Mouse (Mus musculus): Measurements from ENCODE around the gene Cygb. TPM values are rescaled to one million over a fixed set of nuclear protein-coding genes. Genes with fewer than 3 reads are reported as not detected.

Gene Cygb
- polyA plus RNA-seq, 1 experiment from 2014 or later = 9.3 TPM

DNA sequence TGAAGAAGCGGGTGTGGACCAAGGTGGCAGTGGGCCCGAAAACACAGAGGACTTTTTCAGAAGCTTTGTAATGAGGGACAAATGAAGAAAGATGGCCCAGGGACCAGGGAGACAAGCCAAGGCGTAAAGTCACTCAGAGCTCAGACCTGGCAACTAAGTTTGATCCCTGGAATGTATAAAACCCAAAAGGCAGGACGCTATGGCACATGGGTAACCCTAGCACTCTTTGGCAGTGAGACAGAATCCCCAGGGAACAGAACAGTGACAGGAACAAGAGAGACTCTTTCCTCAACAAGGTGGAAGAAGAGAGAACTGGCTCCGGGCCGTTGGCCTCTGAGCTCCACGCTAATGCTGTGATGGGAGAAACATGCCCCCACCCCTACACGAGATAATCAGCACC, 3.3 kb downstream of the Cygb start:
- WGBS = 89% methylated on average over 8 of the region's 8 CpGs
- no peak for ATAC-seq
- peaks cover 24% of the 10 kb centered on the region for H3K4me1 ChIP-seq
- H3K4me2 ChIP-seq = no peak overlapping the region
- no peaks in the 10 kb centered on the region for H3K36me3 ChIP-seq (ENCODE audit: poor library complexity, severe bottlenecking)
- no peak overlapping the region for H3K9ac ChIP-seq
- no peak overlapping the region for H3K27ac ChIP-seq
- H3K4me3 ChIP-seq = no peak overlapping the region
- peaks cover 49% of the 10 kb centered on the region for H3K27me3 ChIP-seq
- H3K9me3 ChIP-seq (replicated peaks) = no peaks in the 10 kb centered on the region

DNA sequence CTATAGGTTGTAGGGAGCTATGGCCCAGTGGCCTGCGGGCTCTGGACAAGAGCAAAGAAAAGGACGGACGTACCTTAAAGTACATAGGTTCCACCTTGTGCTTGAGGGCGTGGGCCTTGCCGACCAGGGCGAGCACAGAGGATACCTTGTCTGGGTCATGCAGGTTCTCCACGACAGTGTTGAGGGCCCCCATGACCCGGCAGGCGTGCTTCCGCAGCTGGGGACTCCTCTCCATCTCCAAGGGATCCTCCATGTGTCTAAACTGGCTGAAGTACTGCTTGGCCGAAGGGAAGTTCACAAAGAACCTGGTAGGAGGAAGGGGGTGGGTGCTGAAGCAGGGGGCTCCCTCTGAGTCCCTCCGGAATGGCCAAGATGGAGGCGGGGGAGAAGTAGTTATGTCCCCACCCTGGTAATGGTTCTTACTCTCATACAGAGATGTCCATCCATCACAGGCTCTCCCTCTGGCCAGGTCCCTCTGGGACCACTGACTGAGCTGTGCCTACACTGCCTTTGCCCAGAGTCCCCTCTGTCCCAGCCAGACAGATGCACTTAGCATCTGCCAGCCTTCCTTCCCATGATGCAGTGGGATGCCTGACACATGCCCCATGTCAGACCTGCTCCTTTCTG, 4.3 kb downstream of the Cygb start:
- Histone ChIP-seq H3K27me3 (peaks cover 46% of the 10 kb centered on the region), H3K4me1 (peaks cover 21% of the 10 kb centered on the region), H3K36me3 (ENCODE audit: poor library complexity, severe bottlenecking) (no peaks in the 10 kb centered on the region), H3K4me3 (no peak overlapping the region), H3K9ac (no peak overlapping the region), H3K27ac (no peak overlapping the region), H3K4me2 (no peak overlapping the region), H3K9me3 (replicated peaks) (no peaks in the 10 kb centered on the region)
- 87% methylated on average over 13 of the region's 13 CpGs for WGBS
- no peak for ATAC-seq

DNA sequence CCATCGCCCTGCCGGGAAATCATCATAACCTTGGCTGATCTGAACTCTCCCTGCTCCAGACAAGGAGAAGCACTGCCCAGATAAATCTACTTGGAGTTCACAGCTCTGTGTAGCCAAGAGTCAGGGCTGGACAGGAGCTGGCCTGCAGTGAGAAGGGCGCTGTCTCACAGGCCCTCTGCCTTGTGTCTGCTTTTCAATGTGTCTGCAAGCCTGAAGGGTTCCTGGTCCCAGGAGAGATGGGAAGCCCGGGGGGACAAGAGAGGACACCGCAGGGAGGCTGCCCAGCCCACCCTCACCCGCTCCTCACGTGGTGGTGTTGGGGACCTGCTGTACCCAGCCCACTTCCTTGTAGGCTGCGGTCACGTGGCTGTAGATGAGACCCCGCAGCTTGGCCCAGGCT, 5.1 kb downstream of the Cygb start:
- no peaks in the 10 kb centered on the region for H3K9me3 ChIP-seq (replicated peaks)
- H3K9ac ChIP-seq = no peak overlapping the region
- no peak overlapping the region for H3K27ac ChIP-seq
- H3K4me1 ChIP-seq = peaks cover 21% of the 10 kb centered on the region
- peaks cover 43% of the 10 kb centered on the region for H3K27me3 ChIP-seq
- no peak overlapping the region for H3K4me2 ChIP-seq
- H3K36me3 ChIP-seq (ENCODE audit: poor library complexity, severe bottlenecking) = no peaks in the 10 kb centered on the region
- WGBS = 70% methylated on average over 10 of the region's 10 CpGs
- no peak overlapping the region for H3K4me3 ChIP-seq
- no peak for ATAC-seq

DNA sequence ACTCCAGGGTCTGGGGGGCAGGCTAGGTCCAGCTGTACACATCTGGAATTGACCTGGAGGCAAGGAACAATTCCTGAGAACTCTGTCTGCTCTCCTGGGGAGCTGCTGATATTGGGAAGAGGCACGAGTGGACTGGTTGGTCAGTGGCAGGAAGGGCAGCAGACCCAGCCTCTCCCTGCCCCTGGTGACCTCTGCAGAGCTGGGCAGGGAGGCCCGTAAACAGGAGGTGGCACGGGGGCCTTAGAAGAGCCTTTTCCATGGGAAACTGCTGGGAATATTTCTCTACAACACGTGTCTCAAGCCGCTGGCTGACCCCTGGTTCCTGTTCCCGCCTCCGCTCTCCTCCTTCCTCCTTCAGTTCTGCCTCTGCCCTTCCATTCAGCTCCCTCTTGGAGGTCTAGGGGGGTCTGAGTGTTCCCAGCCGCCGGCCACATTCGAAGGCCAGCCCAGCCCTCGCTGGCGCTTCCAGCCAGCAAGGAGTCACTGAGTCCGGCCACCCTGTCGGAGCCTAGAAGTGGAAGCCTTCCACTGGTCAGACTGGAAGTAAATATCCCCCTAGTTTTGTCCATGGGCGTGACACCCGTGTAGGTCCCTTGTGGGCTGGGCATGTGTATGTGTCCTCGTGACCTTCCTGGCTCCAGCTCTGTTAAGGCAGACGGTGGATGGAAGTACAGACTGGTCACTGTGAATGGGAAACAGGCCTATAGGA, 5.7 kb downstream of the Cygb start:
- 61% methylated on average over 18 of the region's 18 CpGs for WGBS
- Histone ChIP-seq H3K4me2 (no peak overlapping the region), H3K9ac (no peak overlapping the region), H3K9me3 (replicated peaks) (no peaks in the 10 kb centered on the region), H3K27me3 (peaks cover 38% of the 10 kb centered on the region), H3K4me1 (peaks cover 21% of the 10 kb centered on the region), H3K4me3 (no peak overlapping the region), H3K36me3 (ENCODE audit: poor library complexity, severe bottlenecking) (no peaks in the 10 kb centered on the region), H3K27ac (no peak overlapping the region)
- ATAC-seq = no peak

DNA sequence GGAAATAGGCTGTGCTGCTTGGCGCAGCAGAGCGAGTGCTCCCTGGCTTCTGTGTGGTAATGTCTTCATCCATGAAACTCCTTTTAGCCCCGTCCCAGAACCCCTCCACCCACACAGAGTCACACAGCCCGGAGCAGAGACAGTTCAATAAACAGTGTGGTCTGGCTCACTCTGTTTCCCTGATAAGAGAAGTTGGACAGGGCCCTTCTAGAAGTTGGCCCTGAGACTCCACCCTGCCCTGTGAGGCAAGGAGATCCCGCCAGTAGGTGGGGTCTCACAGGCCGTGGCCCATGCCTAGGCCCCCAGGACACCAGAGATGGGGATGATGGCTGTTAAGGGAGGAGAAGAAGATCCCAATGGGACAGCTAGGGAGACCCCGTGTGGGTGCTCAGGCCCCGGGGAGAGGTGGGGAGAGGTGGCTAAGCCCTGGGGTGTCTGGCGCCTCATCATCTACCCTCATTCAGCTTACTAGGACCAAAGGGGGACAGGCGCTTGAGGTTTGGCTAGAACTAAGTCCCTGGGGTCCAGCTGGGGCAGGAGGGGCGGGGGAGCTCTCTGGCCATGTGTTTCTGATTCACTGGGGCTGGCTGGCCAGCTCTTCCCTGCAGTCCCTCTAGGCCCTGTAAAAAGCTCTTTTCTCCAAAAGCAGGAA, 6.6 kb downstream of the Cygb start:
- Histone ChIP-seq H3K4me2 (no peak overlapping the region), H3K9me3 (replicated peaks) (no peaks in the 10 kb centered on the region), H3K4me3 (no peak overlapping the region), H3K27ac (no peak overlapping the region), H3K9ac (no peak overlapping the region), H3K27me3 (peaks cover 29% of the 10 kb centered on the region), H3K4me1 (peaks cover 14% of the 10 kb centered on the region), H3K36me3 (ENCODE audit: poor library complexity, severe bottlenecking) (no peaks in the 10 kb centered on the region)
- no peak for ATAC-seq
- 70% methylated on average over 11 of the region's 11 CpGs for WGBS

DNA sequence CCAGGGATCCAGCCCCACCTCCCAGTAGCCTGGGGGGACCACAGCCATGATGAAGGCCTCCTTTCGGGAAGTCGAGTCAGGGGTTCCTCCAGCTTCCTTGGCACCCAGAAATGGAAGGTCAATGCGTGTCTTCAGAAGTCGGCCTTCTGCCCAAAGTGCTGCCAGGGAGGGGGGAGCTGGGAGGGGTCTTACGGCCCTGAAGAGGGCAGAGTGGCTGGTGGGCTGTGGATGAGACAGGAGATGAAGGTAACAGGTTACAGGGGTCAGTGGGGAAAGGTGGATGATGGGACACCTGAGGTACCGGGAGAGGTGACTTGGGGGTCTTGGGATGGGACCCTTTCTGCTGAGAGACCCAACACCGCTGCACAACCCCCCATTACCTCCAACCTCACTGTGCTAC, 7.3 kb downstream of the Cygb start:
- Histone ChIP-seq H3K4me1 (peaks cover 14% of the 10 kb centered on the region), H3K27ac (no peak overlapping the region), H3K4me2 (no peak overlapping the region), H3K27me3 (peaks cover 22% of the 10 kb centered on the region), H3K36me3 (ENCODE audit: poor library complexity, severe bottlenecking) (no peaks in the 10 kb centered on the region), H3K9me3 (replicated peaks) (no peaks in the 10 kb centered on the region), H3K9ac (no peak overlapping the region), H3K4me3 (no peak overlapping the region)
- ATAC-seq = no peak
- WGBS = 85% methylated on average over 6 of the region's 7 CpGs

DNA sequence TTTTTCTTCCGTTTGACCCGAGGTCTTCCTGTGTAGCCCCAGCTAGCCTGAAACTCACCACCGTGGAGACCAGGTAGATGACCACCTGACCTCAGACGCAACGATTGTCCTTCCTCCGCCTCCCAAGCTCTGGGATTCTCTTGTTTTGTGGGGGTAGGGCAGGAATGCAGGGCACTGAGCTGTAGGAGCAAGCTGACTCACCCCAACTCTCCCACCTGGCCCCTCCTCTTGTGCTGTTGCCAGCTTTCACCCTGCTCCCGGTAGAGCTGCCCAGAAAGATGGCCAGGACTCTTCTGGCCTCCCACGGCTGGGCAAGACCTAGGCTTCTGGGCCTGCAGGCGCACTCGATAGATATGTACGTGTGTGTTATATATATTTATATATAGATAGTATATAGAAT, 8.0 kb downstream of the Cygb start:
- Histone ChIP-seq H3K4me3 (no peak overlapping the region), H3K36me3 (ENCODE audit: poor library complexity, severe bottlenecking) (no peaks in the 10 kb centered on the region), H3K9ac (no peak overlapping the region), H3K27ac (no peak overlapping the region), H3K9me3 (replicated peaks) (no peaks in the 10 kb centered on the region), H3K4me2 (no peak overlapping the region), H3K4me1 (peaks cover 14% of the 10 kb centered on the region), H3K27me3 (peaks cover 17% of the 10 kb centered on the region)
- 68% methylated on average over 11 of the region's 11 CpGs for WGBS
- no peak for ATAC-seq

DNA sequence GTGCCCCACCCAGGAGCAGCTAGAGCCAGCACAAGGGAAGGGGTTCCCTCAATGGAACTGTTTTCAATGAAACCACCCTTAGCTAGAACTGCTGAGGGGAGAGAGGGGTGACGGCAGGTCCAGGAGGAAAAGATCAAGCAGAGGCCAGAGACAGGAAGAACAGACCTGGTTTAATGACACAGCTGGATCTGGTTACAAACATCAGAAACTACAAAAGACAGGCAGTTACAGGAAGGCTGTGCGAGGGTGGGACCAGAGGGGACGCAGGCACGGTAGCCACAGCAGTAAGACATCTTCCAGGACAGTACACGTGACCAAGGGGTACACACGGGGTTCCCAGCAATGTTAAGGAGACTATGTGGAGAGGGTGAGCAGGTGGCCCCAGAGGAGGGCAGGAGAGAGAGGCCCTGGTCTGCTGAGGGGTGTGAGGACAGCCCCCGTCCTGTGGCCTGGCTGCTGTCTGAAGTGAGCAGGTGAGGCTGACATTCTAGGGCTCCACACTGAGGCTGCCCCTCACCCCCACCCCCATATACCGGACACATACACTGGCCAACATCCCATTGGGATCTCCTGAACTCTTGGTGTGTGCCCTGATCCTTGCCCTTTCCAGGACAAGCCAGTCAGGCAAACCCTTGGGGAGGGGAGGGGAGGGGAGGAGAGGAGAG, 8.5 kb downstream of the Cygb start:
- H3K27me3 ChIP-seq = peaks cover 14% of the 10 kb centered on the region; the same call in 1 of the 2 replicates
- no peaks in the 10 kb centered on the region for H3K36me3 ChIP-seq (ENCODE audit: poor library complexity, severe bottlenecking)
- 69% methylated on average over 8 of the region's 8 CpGs for WGBS
- no peak overlapping the region for H3K4me2 ChIP-seq
- ATAC-seq = no peak
- no peak overlapping the region for H3K4me3 ChIP-seq
- H3K9me3 ChIP-seq (replicated peaks) = no peaks in the 10 kb centered on the region
- no peak overlapping the region for H3K9ac ChIP-seq
- no peak overlapping the region for H3K27ac ChIP-seq
- peaks cover 14% of the 10 kb centered on the region for H3K4me1 ChIP-seq

DNA sequence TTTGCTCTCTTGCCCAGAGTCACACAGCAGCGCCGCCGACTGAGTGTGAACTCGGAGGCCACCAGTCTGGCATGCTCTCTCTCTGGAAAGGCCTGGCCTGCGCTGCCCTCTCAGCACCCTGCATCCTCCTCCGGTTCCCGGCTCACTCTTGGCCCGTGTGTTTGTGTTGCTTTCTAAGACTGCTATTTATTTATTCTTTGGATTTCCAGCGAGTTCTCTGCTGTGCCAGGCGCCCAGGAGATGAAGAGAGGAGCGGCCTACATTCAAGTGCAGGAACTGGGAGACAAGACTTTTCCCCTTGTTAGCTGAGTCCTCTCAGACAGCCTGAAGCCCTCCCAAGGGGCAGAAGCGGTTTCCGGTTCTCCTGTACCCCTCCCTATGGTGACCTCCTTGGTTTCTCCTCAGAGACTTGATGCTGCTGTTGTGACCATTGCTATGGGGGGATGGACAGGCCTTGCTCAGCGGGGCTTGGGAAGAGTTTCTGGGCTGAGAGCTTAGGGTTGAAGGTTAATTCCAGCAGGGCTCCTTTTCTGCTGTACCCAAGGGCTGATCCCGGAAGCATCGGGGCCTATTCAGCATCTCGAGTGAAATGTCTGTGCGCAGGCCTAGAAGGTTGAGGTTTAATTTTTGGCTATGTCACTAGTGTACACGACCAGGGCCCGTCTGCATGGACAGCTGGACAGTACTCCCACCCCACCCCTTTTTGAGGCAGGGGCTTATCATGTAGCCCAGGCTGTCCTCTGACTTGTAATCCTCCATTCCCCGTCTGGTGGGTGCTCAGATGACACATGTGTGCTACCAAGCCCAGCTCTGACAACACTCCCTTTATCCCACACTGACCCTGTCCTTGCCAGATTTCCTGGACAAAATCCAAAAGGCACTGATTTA, 9.6 kb downstream of the Cygb start:
- H3K4me1 ChIP-seq = peaks cover 14% of the 10 kb centered on the region
- no peaks in the 10 kb centered on the region for H3K36me3 ChIP-seq (ENCODE audit: poor library complexity, severe bottlenecking)
- H3K9ac ChIP-seq = peak overlapping the region; percentile 61
- peak overlapping the region; percentile 63 for H3K4me2 ChIP-seq
- H3K27ac ChIP-seq = no peak overlapping the region
- peak; percentile 19; the same call in 1 of the 2 replicates for ATAC-seq
- H3K4me3 ChIP-seq = no peak overlapping the region
- peaks cover 8% of the 10 kb centered on the region; the same call in 1 of the 2 replicates for H3K27me3 ChIP-seq
- H3K9me3 ChIP-seq (replicated peaks) = no peaks in the 10 kb centered on the region
- 52% methylated on average over 21 of the region's 21 CpGs for WGBS

DNA sequence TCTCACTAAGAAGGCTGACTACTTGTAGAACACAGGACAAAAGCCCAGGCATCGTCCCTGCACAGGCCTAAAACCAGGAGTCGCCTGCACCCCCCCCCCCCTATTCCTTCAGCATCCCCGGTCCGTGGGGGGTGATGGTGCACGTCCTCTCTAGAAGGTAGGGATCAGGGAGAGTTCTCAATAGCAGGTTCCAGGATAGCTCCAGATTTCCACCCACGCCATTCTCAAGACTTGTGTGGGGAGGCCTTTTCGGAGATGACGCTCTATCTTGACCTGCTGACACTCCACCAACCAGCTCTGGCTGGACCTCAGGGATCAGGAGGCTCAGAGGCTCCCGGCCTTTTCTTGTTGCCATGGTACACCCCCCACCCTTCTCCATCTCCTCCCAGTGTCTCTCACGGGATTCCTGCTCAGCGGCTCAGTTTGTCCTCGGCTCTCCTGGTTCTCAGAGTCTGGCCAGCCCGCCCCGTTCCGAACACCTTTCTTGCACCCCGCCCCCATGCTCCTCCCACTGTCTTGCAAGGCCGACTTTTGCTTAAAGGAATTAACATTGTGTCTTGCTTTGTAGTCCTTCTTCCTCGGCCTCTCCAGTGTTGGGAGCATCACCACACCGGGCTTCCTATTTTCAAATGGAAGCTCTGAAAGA, 10.4 kb downstream of the Cygb start:
- H3K4me1 ChIP-seq = peaks cover 14% of the 10 kb centered on the region
- H3K4me3 ChIP-seq = peak overlapping the region; percentile 28
- H3K36me3 ChIP-seq (ENCODE audit: poor library complexity, severe bottlenecking) = no peaks in the 10 kb centered on the region
- H3K27ac ChIP-seq = no peak overlapping the region
- H3K4me2 ChIP-seq = peak overlapping the region; percentile 63
- WGBS = 6% methylated on average over 19 of the region's 19 CpGs
- peak overlapping the region; percentile 61 for H3K9ac ChIP-seq
- no peaks in the 10 kb centered on the region for H3K9me3 ChIP-seq (replicated peaks)
- ATAC-seq = peak; percentile 43
- H3K27me3 ChIP-seq = peaks cover 8% of the 10 kb centered on the region; the same call in 1 of the 2 replicates
